Mouse (Mus musculus): Measurements from ENCODE around the gene Sigirr. TPM values are rescaled to one million over a fixed set of nuclear protein-coding genes. Genes with fewer than 3 reads are reported as not detected.

Gene Sigirr
- total and polyA plus RNA-seq, 2 experiments from 2014 or later: 2.4 to 19.5 TPM

GRCm38 (mm10) chr7:141077841-141078240 lies 22.5 kb downstream of the Sigirr start, which contains the start of gene Pkp3:
Pkp3 (plus strand) TSS chr7:141078218.
- no peaks in the 10 kb centered on the region for H3K4me1 ChIP-seq (ENCODE audit: insufficient read depth, low read length)
- no peak for DNase-seq (ENCODE audit: low spot score)
- H3K4me2 ChIP-seq (ENCODE audit: low read depth, low read length): no peak within 1 kb of the TSS
- H3K9ac ChIP-seq (replicated peaks; ENCODE audit: low read length): no peak within 1 kb of the TSS
- no peak for ATAC-seq
- no peak for TF ChIP-seq CTCF (IDR thresholded peaks at IDR 0.05; ENCODE audit: low read depth)
- H3K9me3 ChIP-seq (ENCODE audit: low read length): no peaks in the 10 kb centered on the region
- H3K27me3 ChIP-seq (ENCODE audit: insufficient read depth, low read length): no peaks in the 10 kb centered on the region
- no peak within 1 kb of the TSS for H3K27ac ChIP-seq
- H3K36me3 ChIP-seq (ENCODE audit: insufficient read depth, low read length): no peaks in the 10 kb centered on the region
- 94% methylated on average over 15 of the region's 15 CpGs for WGBS
- H3K4me3 ChIP-seq (ENCODE audit: low read length): no peak within 1 kb of the TSS

GRCm38 (mm10) chr7:141073782-141074181 lies 26.6 kb downstream of the Sigirr start:
- no peak for ATAC-seq
- TF ChIP-seq CTCF (IDR thresholded peaks at IDR 0.05; ENCODE audit: low read depth): no peak
- DNase-seq (ENCODE audit: low spot score): no peak
- no peak overlapping the region for H3K9ac ChIP-seq (replicated peaks; ENCODE audit: low read length)
- H3K4me2 ChIP-seq (ENCODE audit: low read depth, low read length): no peak overlapping the region
- H3K36me3 ChIP-seq (ENCODE audit: insufficient read depth, low read length): no peaks in the 10 kb centered on the region
- H3K9me3 ChIP-seq (ENCODE audit: low read length): no peaks in the 10 kb centered on the region
- H3K4me1 ChIP-seq (ENCODE audit: insufficient read depth, low read length): peaks cover 11% of the 10 kb centered on the region
- H3K4me3 ChIP-seq (ENCODE audit: low read length): no peak overlapping the region
- H3K27ac ChIP-seq: no peak overlapping the region
- WGBS: 77% methylated on average over 4 of the region's 4 CpGs
- H3K27me3 ChIP-seq (ENCODE audit: insufficient read depth, low read length): no peaks in the 10 kb centered on the region

GRCm38 (mm10) chr7:141072017-141072745 lies 28.2 kb downstream of the Sigirr start:
- DNase-seq (ENCODE audit: low spot score): no peak
- no peak overlapping the region for H3K4me3 ChIP-seq (ENCODE audit: low read length)
- H3K27me3 ChIP-seq (ENCODE audit: insufficient read depth, low read length): no peaks in the 10 kb centered on the region
- ATAC-seq: no peak
- no peak overlapping the region for H3K9ac ChIP-seq (replicated peaks; ENCODE audit: low read length)
- 36% methylated on average over 23 of the region's 23 CpGs for WGBS
- peaks cover 11% of the 10 kb centered on the region for H3K4me1 ChIP-seq (ENCODE audit: insufficient read depth, low read length)
- no peaks in the 10 kb centered on the region for H3K9me3 ChIP-seq (ENCODE audit: low read length)
- peaks cover 11% of the 10 kb centered on the region; the same call in 1 of the 2 replicates for H3K36me3 ChIP-seq (ENCODE audit: insufficient read depth, low read length)
- no peak overlapping the region for H3K27ac ChIP-seq
- TF ChIP-seq CTCF (IDR thresholded peaks at IDR 0.05; ENCODE audit: low read depth): peak; percentile 69
- H3K4me2 ChIP-seq (ENCODE audit: low read depth, low read length): no peak overlapping the region

GRCm38 (mm10) chr7:141070058-141070862 lies 30.1 kb downstream of the Sigirr start:
- Histone ChIP-seq H3K4me1 (ENCODE audit: insufficient read depth, low read length) (peaks cover 11% of the 10 kb centered on the region), H3K36me3 (ENCODE audit: insufficient read depth, low read length) (peaks cover 27% of the 10 kb centered on the region; the same call in 1 of the 2 replicates), H3K4me3 (ENCODE audit: low read length) (peak overlapping the region; percentile 33), H3K27me3 (ENCODE audit: insufficient read depth, low read length) (no peaks in the 10 kb centered on the region), H3K9me3 (ENCODE audit: low read length) (no peaks in the 10 kb centered on the region), H3K27ac (peak overlapping the region; percentile 90), H3K9ac (replicated peaks; ENCODE audit: low read length) (peak overlapping the region; percentile 53), H3K4me2 (ENCODE audit: low read depth, low read length) (peak overlapping the region; percentile 65)
- peak; percentile 90 for DNase-seq (ENCODE audit: low spot score)
- peak; percentile 89 for TF ChIP-seq CTCF (IDR thresholded peaks at IDR 0.05; ENCODE audit: low read depth)
- peak; percentile 72 for ATAC-seq
- WGBS: under 1% methylated on average over 51 of the region's 51 CpGs

- Histone ChIP-seq H3K27ac (no peak overlapping the region), H3K4me3 (ENCODE audit: low read length) (no peak overlapping the region), H3K9me3 (ENCODE audit: low read length) (no peaks in the 10 kb centered on the region), H3K4me1 (ENCODE audit: insufficient read depth, low read length) (peaks cover 11% of the 10 kb centered on the region), H3K27me3 (ENCODE audit: insufficient read depth, low read length) (no peaks in the 10 kb centered on the region), H3K4me2 (ENCODE audit: low read depth, low read length) (no peak overlapping the region), H3K36me3 (ENCODE audit: insufficient read depth, low read length) (peaks cover 44% of the 10 kb centered on the region), H3K9ac (replicated peaks; ENCODE audit: low read length) (no peak overlapping the region)
- ATAC-seq (no peak), DNase-seq (ENCODE audit: low spot score) (no peak)
- no peak for TF ChIP-seq CTCF (IDR thresholded peaks at IDR 0.05; ENCODE audit: low read depth)
- 80% methylated on average over 19 of the region's 19 CpGs for WGBS
Measured at GRCm38 (mm10) chr7:141068351-141068750, 32.0 kb downstream of the Sigirr start.

GRCm38 (mm10) chr7:141064576-141064975 lies 35.8 kb downstream of the Sigirr start:
- WGBS: 86% methylated on average over 7 of the region's 7 CpGs
- H3K4me1 ChIP-seq (ENCODE audit: insufficient read depth, low read length): peaks cover 14% of the 10 kb centered on the region
- H3K4me2 ChIP-seq (ENCODE audit: low read depth, low read length): no peak overlapping the region
- no peak overlapping the region for H3K4me3 ChIP-seq (ENCODE audit: low read length)
- peaks cover 44% of the 10 kb centered on the region for H3K36me3 ChIP-seq (ENCODE audit: insufficient read depth, low read length)
- H3K9me3 ChIP-seq (ENCODE audit: low read length): no peaks in the 10 kb centered on the region
- H3K27ac ChIP-seq: no peak overlapping the region
- H3K27me3 ChIP-seq (ENCODE audit: insufficient read depth, low read length): no peaks in the 10 kb centered on the region
- no peak overlapping the region for H3K9ac ChIP-seq (replicated peaks; ENCODE audit: low read length)
- DNase-seq (ENCODE audit: low spot score) (no peak), ATAC-seq (no peak)
- TF ChIP-seq CTCF (IDR thresholded peaks at IDR 0.05; ENCODE audit: low read depth): no peak

All from hindbrain, postnatal 0 days (tissue).